Mouse (Mus musculus): ENCODE data around the gene Ldhb.
"Not testable (repeated sequence)": the region's sequence is repeated elsewhere in the genome, so short reads cannot be mapped to it uniquely, and the experiment has no call there.

The Ldhb gene

DNA sequence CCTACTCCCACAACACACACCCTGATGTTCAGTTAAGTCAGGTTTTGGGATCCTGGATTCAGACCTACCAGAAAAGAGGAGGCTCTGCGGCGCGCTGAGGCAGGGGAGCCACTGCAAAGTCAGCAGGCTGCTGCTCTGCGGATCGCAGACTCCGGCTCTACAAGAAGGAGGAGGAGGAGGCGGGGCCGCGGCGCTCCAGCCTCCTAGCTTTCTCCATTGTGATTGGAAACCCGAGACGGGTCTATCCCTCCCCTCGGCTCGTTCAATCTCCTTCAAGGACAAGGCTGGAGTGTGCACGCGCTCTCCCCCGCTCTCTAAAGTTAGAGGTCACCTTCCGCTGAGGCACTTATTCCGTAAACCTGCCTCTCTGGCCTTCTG lies at the start of gene Ldhb:
Ldhb (minus strand) TSS at position 173 of the 378 bp plus-strand sequence.
- peak; percentile 81 to 90 for DNase-seq (ENCODE audit: low spot score in 2 of 2)

DNA sequence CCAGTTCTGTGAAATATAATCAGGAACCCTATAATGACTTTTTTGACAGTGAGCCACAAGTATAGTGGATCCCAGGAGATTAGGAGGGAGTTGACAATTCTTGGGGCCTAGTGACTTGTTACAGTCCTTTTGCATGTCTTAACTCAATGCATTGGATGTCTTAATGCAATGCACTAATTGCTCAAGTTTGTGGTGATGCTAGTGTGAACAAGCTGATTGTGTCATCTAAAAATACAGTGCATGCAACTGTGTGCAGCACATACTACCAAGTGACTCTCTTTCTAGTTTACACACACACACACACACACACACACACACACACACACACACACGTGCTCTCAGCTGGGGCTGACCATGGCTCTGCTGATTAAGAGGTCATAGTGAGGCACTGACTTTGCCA lies 48.2 kb upstream of the Ldhb start:
- no peak for DNase-seq (ENCODE audit: low spot score in 2 of 2)

DNA sequence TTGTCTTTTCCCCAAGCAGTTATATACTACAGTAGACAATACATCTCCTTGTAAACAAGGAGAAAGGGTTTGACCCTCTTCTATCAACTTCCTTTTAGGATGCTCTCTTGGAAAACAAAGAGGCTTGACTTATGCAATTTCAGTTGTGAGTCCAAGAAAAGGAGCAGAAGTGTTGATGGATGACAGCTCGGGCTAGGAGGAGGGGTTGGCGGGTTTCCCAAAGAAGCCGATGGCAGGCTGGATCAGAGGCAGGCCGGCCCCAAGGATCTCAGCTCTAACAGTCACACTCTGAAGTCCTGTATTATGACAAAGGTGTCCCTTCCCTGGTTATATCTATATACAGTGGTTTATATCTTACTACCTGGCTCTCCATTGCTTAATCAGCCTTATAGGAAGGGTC lies 43.7 kb upstream of the Ldhb start:
- DNase-seq (ENCODE audit: low spot score in 2 of 2) = no peak

DNA sequence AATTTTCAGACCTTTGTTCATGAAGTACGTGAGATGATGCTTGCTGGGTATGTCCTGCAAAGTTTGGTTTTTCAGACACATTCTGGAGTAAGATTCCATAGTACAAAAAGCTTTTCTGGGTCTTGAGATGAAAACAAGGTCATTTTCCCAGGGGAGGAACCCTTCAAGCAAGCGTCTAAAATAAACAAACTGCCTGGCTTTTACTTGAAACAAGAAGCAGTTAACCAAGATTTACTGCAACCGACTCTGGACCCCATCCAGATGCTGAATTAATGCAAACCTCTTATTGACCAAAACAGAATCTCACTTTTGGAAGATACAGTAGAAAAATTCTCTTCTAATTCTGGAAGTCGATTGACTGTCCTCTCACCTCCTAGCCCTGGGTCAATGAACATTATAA lies 43.1 kb upstream of the Ldhb start:
- no peak for DNase-seq (ENCODE audit: low spot score in 2 of 2)

DNA sequence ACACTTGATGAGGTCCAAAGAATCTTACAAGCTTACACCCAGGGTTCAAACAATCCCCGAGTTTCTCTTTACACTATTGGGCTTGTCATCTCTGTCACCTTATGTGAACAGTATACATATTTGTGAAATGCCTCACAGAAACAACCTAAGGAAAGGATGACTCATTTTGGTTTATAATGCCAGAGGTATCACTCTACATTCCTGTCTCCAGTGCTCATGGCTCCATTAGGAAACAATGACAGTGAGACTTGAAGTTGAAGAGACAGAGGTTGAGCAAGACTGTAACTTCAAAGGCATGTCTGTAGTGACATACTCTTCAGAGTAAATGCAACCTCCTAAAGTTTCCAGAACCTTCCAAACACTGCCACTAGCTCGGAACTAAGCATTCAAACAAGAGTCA lies 40.6 kb upstream of the Ldhb start:
- no peak for DNase-seq (ENCODE audit: low spot score in 2 of 2)

DNA sequence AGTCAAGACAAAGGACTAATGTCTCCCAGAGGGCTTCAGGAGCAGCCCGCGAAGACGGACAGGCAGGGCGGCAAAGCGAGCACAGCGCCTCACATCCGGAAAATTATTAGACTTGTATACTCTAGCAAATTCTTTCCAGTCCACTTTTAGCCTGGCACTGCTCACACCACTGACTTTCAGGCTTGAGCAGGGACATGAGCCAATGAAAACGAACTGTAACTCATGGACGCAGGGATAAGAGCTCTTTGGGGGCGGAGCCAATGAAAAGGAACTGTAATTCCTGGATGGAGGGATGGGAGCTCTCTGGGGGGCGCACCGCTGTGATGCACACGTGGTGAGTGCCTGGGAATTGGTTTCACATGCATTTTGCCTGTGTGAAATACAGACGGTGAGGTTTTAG lies 37.4 kb upstream of the Ldhb start:
- no peak for DNase-seq (ENCODE audit: low spot score in 2 of 2)

DNA sequence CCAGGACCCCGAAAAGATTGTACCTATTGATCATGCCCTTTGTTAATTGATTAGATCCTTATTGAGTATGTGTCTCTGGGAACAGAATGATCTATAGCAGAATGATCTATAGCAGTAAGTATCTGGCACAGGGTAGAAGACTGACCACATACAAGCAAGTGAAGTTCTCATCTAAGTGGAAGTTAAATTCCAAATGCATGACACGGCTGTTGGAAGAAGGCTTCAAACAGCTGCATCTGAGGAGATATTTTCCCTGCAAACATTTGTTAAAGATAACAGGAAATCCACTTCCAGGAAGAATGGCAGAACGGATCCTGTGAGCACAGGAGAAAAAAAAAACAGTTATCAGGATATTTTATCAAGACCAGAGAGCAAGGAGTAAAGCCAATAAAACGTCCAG lies 35.9 kb upstream of the Ldhb start:
- DNase-seq (ENCODE audit: low spot score in 2 of 2) = no peak

DNA sequence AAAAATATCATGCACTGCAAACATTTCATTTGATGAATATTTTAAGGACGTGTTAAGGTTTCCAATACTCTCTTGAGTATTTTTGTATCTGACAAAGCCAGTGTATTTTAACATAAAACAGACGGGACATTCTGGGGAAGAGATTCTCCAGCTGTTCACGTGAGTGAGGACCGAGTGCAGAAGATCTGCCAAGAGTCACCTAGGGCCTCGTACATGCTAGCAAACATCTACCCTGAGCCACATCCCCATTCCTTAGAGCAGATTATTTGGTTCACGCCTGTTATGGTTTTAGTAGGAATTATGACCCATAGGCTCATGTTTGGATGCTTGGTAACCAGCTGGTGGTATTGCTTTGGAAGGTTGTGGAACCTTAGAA lies 35.0 kb upstream of the Ldhb start:
- no peak for DNase-seq (ENCODE audit: low spot score in 2 of 2)

DNA sequence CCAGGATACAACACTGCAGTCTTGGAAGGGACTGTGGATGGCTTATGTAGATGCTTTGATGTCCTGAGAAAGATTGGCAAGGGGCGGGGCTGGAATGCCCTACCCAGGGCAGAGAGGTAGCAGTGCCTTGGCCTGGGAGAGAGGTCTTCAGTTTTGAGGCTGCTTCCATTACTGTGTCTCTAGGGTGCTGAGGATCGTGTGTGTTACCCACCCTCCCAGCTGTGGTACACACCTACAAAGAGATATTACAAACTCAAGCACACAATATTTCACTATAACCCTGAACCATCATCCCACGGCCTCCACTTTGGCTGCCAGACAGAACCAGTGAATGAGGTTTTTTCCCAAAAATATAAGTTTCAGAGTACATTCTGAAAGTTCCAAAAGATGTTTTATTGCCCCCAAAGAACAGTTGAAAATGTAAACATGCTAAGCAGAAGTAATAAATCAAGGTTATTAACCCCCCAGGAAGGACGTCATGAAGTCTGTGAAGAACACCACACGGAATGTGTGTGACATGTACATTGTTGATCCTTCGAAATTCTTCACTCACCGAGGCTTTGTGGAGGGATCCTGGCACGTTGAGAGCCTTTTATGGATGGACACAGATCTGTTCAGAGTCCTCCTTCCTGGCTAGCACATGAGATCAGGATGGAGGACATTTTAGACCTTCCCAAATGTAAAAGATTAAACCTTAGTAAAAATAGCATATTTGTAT lies 34.5 kb upstream of the Ldhb start:
- no peak for DNase-seq (ENCODE audit: low spot score in 2 of 2)

DNA sequence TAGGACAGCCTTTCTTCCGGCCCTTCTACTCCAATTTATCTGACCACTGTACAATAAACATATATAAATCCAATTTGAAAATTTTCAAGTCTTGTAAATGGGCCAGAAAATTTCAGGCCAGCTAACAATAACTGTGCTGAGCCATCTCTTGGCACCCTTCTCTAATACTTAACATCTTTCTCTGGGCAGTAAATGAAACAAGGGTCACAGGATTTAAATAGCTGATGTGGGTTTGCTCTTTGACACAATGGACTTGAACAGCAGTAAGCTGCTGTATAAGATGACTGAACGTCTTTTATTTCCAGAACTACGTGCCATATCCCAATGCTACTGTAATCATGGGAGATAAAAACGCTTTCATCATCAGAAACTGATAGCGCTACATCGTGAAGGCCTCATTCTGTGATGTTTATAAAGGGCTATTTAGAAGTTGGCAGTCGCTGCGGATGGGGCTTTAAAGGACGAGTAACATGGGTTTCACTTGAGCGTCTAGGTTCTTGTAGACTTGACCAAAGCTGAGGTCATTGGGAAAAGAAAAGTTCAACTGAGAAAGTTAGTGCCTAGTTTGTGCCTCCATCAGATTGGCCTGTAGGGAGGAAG lies 32.9 kb upstream of the Ldhb start:
- no peak for DNase-seq (ENCODE audit: low spot score in 2 of 2)

DNA sequence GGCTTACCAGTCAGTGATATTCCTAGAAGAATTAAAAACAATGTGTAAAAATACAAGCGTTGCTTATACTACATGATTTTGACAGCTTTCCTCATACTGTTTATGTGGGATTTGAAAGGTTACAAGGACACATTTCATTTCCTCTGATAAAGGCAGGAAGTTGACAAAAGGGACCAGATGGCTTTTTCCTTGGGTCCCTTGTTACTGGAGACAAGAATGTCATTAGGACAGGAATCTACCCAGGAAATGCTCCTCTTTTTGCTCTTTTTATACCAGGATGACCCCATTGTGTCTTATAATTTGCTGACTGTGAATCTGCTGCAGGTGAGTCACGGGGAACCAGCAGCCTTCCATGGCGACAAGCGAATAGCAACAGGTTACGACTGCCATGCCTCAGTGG lies 32.4 kb upstream of the Ldhb start:
- DNase-seq (ENCODE audit: low spot score in 2 of 2) = no peak

DNA sequence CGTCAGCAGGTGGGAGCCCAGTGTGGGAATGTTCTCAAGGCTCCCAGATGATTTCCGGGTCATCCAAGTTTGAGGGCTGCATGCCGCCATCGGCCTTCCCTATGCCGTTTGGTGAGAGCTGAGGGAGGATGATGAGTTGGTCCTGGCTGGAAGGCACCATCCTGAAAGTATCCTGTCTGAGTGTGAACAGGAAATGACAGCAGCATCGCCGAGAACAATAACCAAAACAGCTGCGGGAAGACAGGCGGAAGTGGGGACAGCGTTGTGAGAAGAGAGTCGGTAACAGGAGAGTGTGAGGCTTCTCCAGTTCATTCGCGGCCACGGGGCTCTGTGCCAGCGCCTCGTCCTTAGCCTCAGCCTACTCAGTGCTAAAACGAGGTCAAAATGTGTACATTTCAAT lies 30.7 kb upstream of the Ldhb start:
- no peak for DNase-seq (ENCODE audit: low spot score in 2 of 2)

DNA sequence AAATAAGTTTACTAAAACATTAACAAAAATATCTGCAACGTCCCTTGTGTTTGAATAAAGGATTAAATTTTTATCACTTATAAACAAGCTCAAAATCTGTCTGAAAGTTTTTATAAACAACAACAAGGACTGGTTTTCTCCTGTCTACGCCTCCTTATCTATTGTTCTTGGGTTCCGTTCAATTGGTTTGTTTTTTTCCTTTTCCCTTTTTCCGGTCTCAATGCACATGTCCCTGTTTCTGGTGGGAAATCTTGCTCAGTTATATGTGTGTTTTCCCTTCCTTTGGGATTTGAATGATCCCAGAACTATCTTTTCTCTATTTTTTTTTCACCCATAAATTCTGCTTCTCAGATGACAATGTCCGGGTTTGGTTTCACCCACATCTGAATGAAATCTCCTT lies 25.7 kb upstream of the Ldhb start:
- DNase-seq (ENCODE audit: low spot score in 2 of 2) = no peak

DNA sequence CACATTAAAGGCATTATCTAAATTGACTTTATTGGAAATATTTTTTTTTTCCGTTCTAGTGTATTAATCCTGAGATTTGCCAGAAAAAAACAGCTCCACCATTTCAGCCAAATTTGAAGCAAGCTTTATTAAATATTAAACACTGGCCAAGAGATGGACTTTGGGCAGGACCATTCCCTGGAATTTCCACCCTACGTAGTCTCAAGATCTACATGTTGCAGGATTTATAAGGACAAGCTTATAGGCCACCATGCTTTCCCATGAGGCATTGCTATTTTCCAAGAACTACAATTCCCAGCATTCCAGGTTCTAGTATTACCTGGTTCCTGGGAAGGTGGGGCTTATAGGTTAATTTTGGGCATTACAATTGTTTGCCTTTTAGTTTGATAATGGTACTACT lies 24.9 kb upstream of the Ldhb start:
- no peak for DNase-seq (ENCODE audit: low spot score in 2 of 2)

DNA sequence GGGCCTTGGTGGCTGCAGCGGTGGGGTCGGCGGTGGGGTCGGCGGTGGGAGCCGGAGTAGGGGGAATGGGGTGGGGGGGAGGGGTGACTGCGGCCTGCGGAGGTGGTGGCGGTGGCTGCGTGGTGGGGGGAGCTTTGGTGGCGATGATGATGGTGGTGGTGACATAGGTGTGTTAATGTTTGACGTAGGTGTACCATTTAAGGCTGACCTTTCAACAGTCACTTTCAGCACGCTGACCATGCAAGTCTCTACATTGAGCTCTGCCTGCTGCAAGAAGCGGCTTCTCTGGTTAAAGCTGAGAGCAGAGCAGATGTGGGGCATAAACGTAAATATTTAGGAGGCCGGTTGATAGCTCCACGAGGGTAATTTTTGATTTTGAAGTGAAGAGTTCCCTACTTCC lies 24.4 kb upstream of the Ldhb start:
- no peak for DNase-seq (ENCODE audit: low spot score in 2 of 2)

DNA sequence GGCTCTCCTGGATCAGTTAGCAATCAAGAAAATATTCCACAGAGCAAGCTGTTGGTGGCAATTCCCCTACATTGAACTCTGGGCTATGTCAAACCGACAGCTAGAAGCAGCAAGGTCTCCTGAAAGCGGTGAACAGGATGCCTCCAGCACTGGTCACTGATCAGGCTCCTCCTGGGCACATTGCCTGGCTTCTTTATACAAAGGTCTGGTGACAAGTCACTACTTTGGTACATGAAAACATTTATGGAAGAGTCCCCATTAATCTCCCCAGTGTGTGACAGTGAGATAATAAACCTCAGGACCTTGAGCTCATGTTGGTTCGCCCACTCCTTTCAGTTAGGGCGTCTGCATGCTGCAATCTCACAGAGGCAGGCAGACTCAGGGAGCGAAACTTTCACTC lies 22.6 kb upstream of the Ldhb start:
- DNase-seq (ENCODE audit: low spot score in 2 of 2) = no peak

DNA sequence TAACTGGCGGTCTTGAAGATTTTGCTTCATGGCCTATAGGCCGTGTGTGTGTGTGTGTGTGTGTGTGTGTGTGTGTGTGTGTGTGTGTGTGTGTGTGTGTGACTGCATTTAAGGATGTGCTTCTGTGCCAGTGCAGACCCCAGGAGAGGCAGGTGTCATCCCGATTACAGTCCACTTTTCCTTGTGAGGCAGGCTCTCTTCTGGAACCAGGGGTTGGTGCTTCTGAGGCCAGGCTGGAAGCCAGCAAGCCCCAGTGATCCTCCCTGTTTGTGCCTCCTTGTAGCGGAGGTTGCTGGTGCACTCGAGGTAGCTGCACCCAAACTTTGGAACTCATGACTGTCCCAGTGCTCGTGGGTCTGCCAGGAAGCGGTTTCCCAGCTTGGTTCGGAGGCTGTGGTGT lies 21.9 kb upstream of the Ldhb start:
- DNase-seq (ENCODE audit: low spot score in 2 of 2) = no peak

DNA sequence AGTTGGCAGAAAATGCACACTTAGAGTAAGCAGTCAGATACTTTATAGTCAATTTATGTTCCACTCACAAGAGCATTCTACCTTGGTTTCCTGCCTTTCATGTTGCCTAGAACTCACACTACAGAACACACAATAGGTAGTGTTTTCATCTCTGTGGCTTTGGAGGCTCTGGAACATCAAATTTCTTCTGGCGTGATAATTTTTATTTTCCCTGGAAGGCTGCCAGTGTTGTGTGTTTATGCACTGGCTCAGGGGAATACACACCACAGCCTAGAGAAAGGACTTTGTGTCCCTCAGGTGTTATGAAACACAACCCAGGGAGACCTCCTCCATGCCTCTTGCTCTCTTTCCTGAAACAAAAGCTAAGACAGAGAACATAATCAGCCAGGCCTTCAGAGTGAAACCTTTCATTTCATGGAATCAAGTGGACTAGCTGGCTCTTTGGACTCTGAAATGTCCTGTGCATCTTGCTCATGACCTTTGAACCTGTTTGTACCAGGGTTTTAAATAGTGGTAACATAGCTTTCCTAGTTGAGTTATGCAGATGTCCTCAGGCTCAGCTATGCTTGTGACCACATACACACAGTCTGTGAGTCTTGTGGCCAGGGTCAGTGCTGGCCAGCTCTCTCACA lies 20.3 kb upstream of the Ldhb start:
- no peak for DNase-seq (ENCODE audit: low spot score in 2 of 2)

DNA sequence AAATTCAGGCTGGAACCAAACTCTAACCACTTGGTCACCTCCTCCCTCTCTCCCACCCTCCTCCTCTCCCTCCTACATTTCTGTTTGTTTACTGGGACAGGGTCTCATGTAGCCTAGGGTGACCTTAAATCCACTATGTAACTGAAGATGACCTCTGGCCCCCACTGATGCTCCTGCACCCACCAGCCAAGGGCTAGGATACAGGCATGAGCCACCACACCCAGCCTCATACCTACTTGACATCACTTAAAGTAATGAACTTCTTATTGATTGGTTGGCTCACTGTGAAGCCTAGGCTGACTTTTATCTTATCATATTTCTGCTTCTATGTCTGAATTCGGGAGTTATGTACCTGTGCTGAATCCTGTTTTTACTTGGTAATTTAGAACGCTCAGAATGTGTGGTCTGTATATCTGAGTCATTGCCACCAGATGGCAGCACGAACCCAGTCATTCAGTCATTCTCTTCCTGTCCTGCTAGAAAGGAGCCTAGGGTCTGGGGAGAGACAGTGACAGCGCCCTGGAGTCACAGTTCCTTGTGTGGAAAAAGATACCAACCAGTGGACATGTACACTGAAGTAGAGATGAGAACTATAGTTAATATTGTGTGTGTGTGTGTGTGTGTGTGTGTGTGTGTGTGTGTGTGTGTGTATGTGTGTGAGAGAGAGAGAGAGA lies 17.0 kb upstream of the Ldhb start:
- peak; percentile 55 to 56 for DNase-seq (ENCODE audit: low spot score in 2 of 2)

DNA sequence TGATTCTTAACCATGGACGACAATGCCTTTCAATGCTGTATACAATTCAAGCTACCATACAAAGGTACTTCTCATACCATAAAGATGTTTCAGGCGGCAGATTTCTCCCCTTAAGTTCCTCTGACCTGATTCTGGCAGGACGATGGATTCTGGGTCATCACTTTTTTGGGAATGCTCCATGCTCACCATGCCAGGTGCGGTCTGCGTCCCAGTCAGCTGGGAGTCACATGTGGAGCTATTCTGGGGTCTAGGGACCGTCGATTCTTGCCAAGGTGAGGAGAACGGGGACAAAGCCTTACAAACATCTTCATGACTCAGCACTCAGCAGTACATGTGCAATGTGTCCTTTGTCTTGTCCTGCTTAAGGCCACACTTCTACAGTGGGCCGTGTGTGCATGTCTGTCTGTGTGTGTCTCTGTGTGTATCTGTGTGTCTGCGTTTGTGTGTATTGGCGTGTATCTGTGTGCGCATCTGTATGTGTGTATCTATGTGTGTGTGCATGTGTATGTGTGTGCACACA lies 13.9 kb upstream of the Ldhb start:
- DNase-seq (ENCODE audit: low spot score in 2 of 2) = no peak

DNA sequence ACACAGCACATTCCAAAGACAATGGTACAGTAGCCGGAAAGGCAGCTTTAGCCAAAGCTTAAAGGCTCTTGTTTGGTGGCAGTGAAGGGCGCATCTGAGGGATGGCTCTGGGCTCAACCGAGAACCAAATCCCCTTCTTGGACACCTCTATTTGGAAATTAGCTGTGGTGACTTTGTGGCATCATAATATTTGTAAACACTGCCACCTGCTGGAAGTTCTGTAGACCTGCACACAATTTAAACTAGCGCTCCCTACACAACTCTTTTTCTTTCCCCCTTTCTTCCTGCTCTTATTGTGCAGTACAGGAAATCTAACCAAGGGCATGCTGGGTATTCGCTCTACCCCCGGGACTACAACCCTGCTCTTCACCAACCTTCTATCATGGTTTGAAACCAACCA lies 11.4 kb upstream of the Ldhb start:
- no peak for DNase-seq (ENCODE audit: low spot score in 2 of 2)

DNA sequence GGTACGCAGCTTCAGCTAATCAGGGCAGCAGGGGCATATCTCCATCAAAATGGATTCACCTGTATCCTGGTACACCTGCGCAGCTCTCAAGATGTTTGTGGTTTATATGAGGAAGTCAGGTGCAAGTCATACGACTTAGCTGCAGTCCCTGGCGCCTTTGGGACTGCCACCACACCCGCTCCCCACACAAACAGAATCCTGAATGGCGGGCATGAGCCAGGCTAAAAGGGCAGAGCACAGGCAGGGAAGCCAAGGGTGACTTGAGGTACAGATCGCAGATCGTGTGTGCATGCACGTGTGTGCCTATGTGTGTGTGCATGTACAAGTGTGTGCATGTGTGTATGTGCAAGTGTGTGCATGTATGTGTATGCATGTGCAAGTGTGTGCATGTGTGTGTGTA lies 7.6 kb upstream of the Ldhb start:
- not testable (repeated sequence) for DNase-seq (ENCODE audit: low spot score in 2 of 2)

DNA sequence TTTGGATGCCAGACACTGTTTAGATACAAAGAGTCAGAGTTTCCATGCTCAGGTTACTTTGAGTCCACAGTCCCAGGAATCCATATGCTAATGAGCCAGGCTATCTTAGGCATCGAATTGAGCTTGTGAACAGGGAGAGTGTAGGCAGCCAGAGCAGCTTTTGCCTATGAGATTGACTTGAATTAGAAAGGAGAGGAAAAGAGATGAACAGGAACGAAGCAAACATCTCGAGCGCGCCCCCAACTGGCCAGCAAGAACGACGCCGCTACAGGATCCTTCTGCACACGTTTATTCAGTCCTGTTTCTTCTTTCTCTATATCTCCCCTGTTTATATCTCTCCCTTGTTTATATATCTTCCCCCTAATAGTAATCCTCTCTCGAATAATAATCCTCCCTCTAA lies 7.2 kb upstream of the Ldhb start:
- peak in 1 of 2 experiments; percentile 48 for DNase-seq (ENCODE audit: low spot score in 2 of 2)
